Mouse (Mus musculus) hindbrain, embryonic 15.5 days (tissue): ENCODE results near the gene Dpm1. TPM values are rescaled to one million over a fixed set of nuclear protein-coding genes. Genes with fewer than 3 reads are reported as not detected.
A peak's percentile ranks its signal among the peaks of the same experiment; 100 is the strongest.

Experiments
- ATAC-seq: fragments of 200-750 bp; cut with Nextera tagmentation; 2 replicates; pipeline ENCODE4 v1.8.0; 2017; ENCODE audit warnings: low read depth, moderate number of reproducible peaks, moderate TSS enrichment; ENCODE audit not compliant: low FRiP score
- H3K27ac ChIP-seq: fragments of 300-500 bp; sonication (generic); replicated peaks from 2 replicates; pipeline ENCODE4 v1.5.1; 2015; ENCODE audit warnings: mild to moderate bottlenecking, inconsistent platforms
- H3K27me3 ChIP-seq: fragments of 300-500 bp; sonication (generic); 2 replicates; pipeline ENCODE4 v1.6.1; 2015; ENCODE audit warnings: control low read depth, inconsistent platforms
- H3K36me3 ChIP-seq: fragments of 300-500 bp; sonication (generic); 2 replicates; pipeline ENCODE4 v1.6.1; 2015; ENCODE audit warnings: control low read depth, inconsistent platforms
- H3K4me1 ChIP-seq: fragments of 300-500 bp; sonication (generic); replicated peaks from 2 replicates; pipeline ENCODE4 v1.6.1; 2015; ENCODE audit warnings: control low read depth, inconsistent platforms
- H3K4me2 ChIP-seq: fragments of 300-500 bp; sonication (generic); 2 replicates; pipeline ENCODE4 v1.6.1; 2015; ENCODE audit warnings: moderate library complexity, mild to moderate bottlenecking, inconsistent platforms
- H3K4me3 ChIP-seq: fragments of 300-500 bp; sonication (generic); 2 replicates; pipeline ENCODE4 v1.5.1; 2015; ENCODE audit warnings: mild to moderate bottlenecking, inconsistent platforms
- H3K9ac ChIP-seq: fragments of 300-500 bp; sonication (generic); 2 replicates; pipeline ENCODE4 v1.6.1; 2015; ENCODE audit warnings: inconsistent platforms
- H3K9me3 ChIP-seq: fragments of 300-500 bp; sonication (generic); 2 replicates; pipeline ENCODE4 v1.6.1; 2016; ENCODE audit warnings: control low read depth, inconsistent platforms
- WGBS: fragments of 180-500 bp; shearing (Covaris S2); methylation state at CpG from one replicate; pipeline ENCODE4 v1.1.7; 2015; 5-methylcytosine and 5-hydroxymethylcytosine counted together
- polyA plus RNA-seq: library from polyadenylated mRNA; unstranded; fragments of >200 nt; fragmentation: Nextera tagmentation; extraction: Ambion mirVana; gene quantifications from 2 replicates; pipeline ENCODE4 v1.2.1, GENCODE M21; 2015

Dpm1 gene
- polyA plus RNA-seq, 1 experiment from 2014 or later = 54.6 TPM

- 31% methylated on average over 2 of the region's 2 CpGs for whole genome bisulfite sequencing
- H3K9me3 ChIP-seq = no peaks in the 10 kb centered on the region
- H3K4me3 ChIP-seq = no peak overlapping the region
- H3K27me3 ChIP-seq = 0 out of 2 replicates have a peak, but pooled peaks cover 14% of the 10 kb centered on the region
- no peak overlapping the region for H3K9ac ChIP-seq
- no peak for ATAC-seq
- no peak overlapping the region for H3K27ac ChIP-seq
- peaks cover 4% of the 10 kb centered on the region; the same call in 1 of the 2 replicates for H3K4me1 ChIP-seq
- H3K36me3 ChIP-seq = no peaks in the 10 kb centered on the region
- no peak overlapping the region for H3K4me2 ChIP-seq
Observed at GRCm38 (mm10) chr2:168248856-168249245, 18.5 kb upstream of the Dpm1 start.

- Histone ChIP-seq H3K4me1 (peaks cover 4% of the 10 kb centered on the region; the same call in 1 of the 2 replicates), H3K36me3 (no peaks in the 10 kb centered on the region), H3K9ac (no peak overlapping the region), H3K9me3 (no peaks in the 10 kb centered on the region), H3K27me3 (0 out of 2 replicates have a peak, but pooled peaks cover 14% of the 10 kb centered on the region), H3K4me2 (no peak overlapping the region), H3K4me3 (no peak overlapping the region), H3K27ac (0 out of 2 replicates have a peak overlapping the region, but pooled peaks have one; percentile 2)
- ATAC-seq = peak; percentile 59
- 66% methylated on average over 8 of the region's 8 CpGs for WGBS
Observed at GRCm38 (mm10) chr2:168248167-168248855, 17.9 kb upstream of the Dpm1 start.

- no peaks in the 10 kb centered on the region for H3K27me3 ChIP-seq
- no peak overlapping the region for H3K27ac ChIP-seq
- no peak overlapping the region for H3K4me3 ChIP-seq
- 39% methylated on average over 8 of the region's 8 CpGs for WGBS
- no peak overlapping the region for H3K4me2 ChIP-seq
- H3K4me1 ChIP-seq = no peaks in the 10 kb centered on the region
- H3K9ac ChIP-seq = no peak overlapping the region
- H3K9me3 ChIP-seq = no peaks in the 10 kb centered on the region
- ATAC-seq = no peak
- no peaks in the 10 kb centered on the region for H3K36me3 ChIP-seq
Observed at GRCm38 (mm10) chr2:168245571-168245970, 15.2 kb upstream of the Dpm1 start.

GRCm38 (mm10) chr2:168243278-168243677 lies 12.9 kb upstream of the Dpm1 start:
- H3K9ac ChIP-seq = no peak overlapping the region
- H3K9me3 ChIP-seq = peaks cover 5% of the 10 kb centered on the region; the same call in 1 of the 2 replicates
- ATAC-seq = no peak
- no peak overlapping the region for H3K4me2 ChIP-seq
- H3K36me3 ChIP-seq = no peaks in the 10 kb centered on the region
- H3K27ac ChIP-seq = no peak overlapping the region
- H3K4me3 ChIP-seq = no peak overlapping the region
- WGBS = 83% methylated on average over 4 of the region's 4 CpGs
- no peaks in the 10 kb centered on the region for H3K4me1 ChIP-seq
- no peaks in the 10 kb centered on the region for H3K27me3 ChIP-seq

- Histone ChIP-seq H3K9ac (no peak overlapping the region), H3K27ac (no peak overlapping the region), H3K4me3 (no peak overlapping the region), H3K36me3 (no peaks in the 10 kb centered on the region), H3K9me3 (peaks cover 5% of the 10 kb centered on the region; the same call in 1 of the 2 replicates), H3K4me1 (no peaks in the 10 kb centered on the region), H3K27me3 (no peaks in the 10 kb centered on the region), H3K4me2 (no peak overlapping the region)
- no peak for ATAC-seq
Observed at GRCm38 (mm10) chr2:168242841-168243240, 12.4 kb upstream of the Dpm1 start.

GRCm38 (mm10) chr2:168238335-168238734 lies 7.9 kb upstream of the Dpm1 start:
- ATAC-seq = no peak
- Histone ChIP-seq H3K9ac (no peak overlapping the region), H3K36me3 (peaks cover 13% of the 10 kb centered on the region), H3K9me3 (peaks cover 5% of the 10 kb centered on the region; the same call in 1 of the 2 replicates), H3K4me1 (peaks cover 4% of the 10 kb centered on the region; the same call in 1 of the 2 replicates), H3K4me2 (no peak overlapping the region), H3K27ac (no peak overlapping the region), H3K4me3 (no peak overlapping the region), H3K27me3 (no peaks in the 10 kb centered on the region)
- WGBS = 92% methylated on average over 4 of the region's 4 CpGs

GRCm38 (mm10) chr2:168233286-168233685 lies 2.9 kb upstream of the Dpm1 start:
- Histone ChIP-seq H3K27ac (no peak overlapping the region), H3K4me2 (no peak overlapping the region), H3K4me3 (no peak overlapping the region), H3K27me3 (no peaks in the 10 kb centered on the region), H3K36me3 (peaks cover 15% of the 10 kb centered on the region), H3K9me3 (no peaks in the 10 kb centered on the region), H3K4me1 (peaks cover 41% of the 10 kb centered on the region), H3K9ac (no peak overlapping the region)
- WGBS = 93% methylated on average over 5 of the region's 5 CpGs
- ATAC-seq = no peak

- Histone ChIP-seq H3K4me1 (peaks cover 46% of the 10 kb centered on the region), H3K4me2 (peak overlapping the region; percentile 98), H3K27ac (peak overlapping the region; percentile 98), H3K9me3 (no peaks in the 10 kb centered on the region), H3K9ac (peak overlapping the region; percentile 89), H3K27me3 (no peaks in the 10 kb centered on the region), H3K36me3 (peaks cover 15% of the 10 kb centered on the region), H3K4me3 (peak overlapping the region; percentile 95)
- WGBS = 65% methylated on average over 33 of the region's 33 CpGs
- ATAC-seq = no peak
Observed at GRCm38 (mm10) chr2:168231471-168231829, 1.1 kb upstream of the Dpm1 start.

- ATAC-seq = peak; percentile 73
- Histone ChIP-seq H3K9me3 (no peaks in the 10 kb centered on the region), H3K4me3 (peak overlapping the region; percentile 95), H3K4me2 (peak overlapping the region; percentile 98), H3K36me3 (peaks cover 17% of the 10 kb centered on the region), H3K4me1 (peaks cover 46% of the 10 kb centered on the region), H3K27ac (peak overlapping the region; percentile 98), H3K9ac (peak overlapping the region; percentile 89), H3K27me3 (no peaks in the 10 kb centered on the region)
- WGBS = 3% methylated on average over 99 of the region's 105 CpGs
Observed at GRCm38 (mm10) chr2:168230773-168231470, 531 bp upstream of the Dpm1 start.

GRCm38 (mm10) chr2:168229116-168230025 lies 1.0 kb downstream of the Dpm1 start:
- WGBS = 21% methylated on average over 41 of the region's 41 CpGs
- Histone ChIP-seq H3K4me1 (peaks cover 46% of the 10 kb centered on the region), H3K36me3 (peaks cover 29% of the 10 kb centered on the region), H3K27me3 (no peaks in the 10 kb centered on the region), H3K9me3 (no peaks in the 10 kb centered on the region), H3K4me2 (peak overlapping the region; percentile 98), H3K9ac (peak overlapping the region; percentile 89), H3K27ac (peak overlapping the region; percentile 98), H3K4me3 (peak overlapping the region; percentile 95)
- ATAC-seq = no peak; the same call in 1 of the 2 replicates

GRCm38 (mm10) chr2:168223326-168223725 lies 7.1 kb downstream of the Dpm1 start:
- Histone ChIP-seq H3K36me3 (peaks cover 66% of the 10 kb centered on the region), H3K27me3 (no peaks in the 10 kb centered on the region), H3K9me3 (no peaks in the 10 kb centered on the region), H3K4me1 (peaks cover 5% of the 10 kb centered on the region), H3K9ac (no peak overlapping the region), H3K4me2 (no peak overlapping the region), H3K27ac (no peak overlapping the region), H3K4me3 (no peak overlapping the region)
- WGBS = 85% methylated on average over 6 of the region's 6 CpGs
- ATAC-seq = no peak
